Mouse (Mus musculus): Measurements from ENCODE around the gene Sec24d.
"Not testable (repeated sequence)": the region's sequence is repeated elsewhere in the genome, so short reads cannot be mapped to it uniquely, and the experiment has no call there.

Sec24d gene

DNA sequence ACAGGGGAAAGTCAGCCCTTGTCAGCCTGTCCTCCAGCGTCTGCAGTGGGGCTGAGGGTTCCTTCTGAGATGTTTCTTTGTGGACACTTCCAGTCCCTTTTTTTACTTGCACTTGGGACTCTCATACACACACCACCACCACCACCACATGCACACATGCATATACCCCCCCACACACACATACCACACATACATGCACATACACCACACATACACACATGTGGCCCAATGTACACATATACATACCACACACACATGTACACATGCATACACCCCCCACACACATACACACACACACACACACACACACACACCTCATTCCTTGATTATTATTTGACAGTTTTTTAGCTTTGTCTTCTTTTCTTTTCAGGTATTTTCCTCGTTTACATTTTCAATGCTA is 73.8 kb downstream of the Sec24d start:
- no peak for DNase-seq

DNA sequence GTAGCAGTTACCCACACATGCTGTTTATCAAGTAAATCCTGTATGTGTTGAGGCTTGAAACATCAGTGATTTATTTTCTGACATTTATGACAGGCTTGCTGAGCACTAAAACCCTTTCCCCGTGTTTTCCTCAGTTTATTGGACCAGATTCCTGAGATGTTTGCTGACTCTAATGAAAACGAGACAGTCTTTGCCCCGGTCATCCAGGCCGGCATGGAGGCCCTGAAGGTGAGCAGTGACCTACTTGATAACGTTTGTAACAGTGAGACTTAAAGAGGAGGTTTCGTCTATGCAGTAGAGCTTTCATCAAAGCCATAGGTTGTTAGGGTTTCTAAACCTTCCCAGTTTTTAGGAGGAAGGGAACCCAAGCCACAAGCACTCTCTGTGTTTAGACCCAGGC is 76.4 kb downstream of the Sec24d start:
- no peak for DNase-seq

- no peak for DNase-seq
Measured at GRCm38 (mm10) chr3:123348080-123348802, 81.0 kb downstream of the Sec24d start.

- DNase-seq: no peak
Measured at GRCm38 (mm10) chr3:123350602-123351001, 83.3 kb downstream of the Sec24d start.

GRCm38 (mm10) chr3:123351519-123351918 is 84.3 kb downstream of the Sec24d start:
- DNase-seq: no peak

- DNase-seq: peak in 1 of 2 experiments; percentile 19
Measured at GRCm38 (mm10) chr3:123353183-123353582, 85.9 kb downstream of the Sec24d start.

GRCm38 (mm10) chr3:123353661-123354060 is 86.4 kb downstream of the Sec24d start:
- no peak for DNase-seq

- DNase-seq: no peak
Measured at GRCm38 (mm10) chr3:123354388-123354787, 87.1 kb downstream of the Sec24d start.

DNA sequence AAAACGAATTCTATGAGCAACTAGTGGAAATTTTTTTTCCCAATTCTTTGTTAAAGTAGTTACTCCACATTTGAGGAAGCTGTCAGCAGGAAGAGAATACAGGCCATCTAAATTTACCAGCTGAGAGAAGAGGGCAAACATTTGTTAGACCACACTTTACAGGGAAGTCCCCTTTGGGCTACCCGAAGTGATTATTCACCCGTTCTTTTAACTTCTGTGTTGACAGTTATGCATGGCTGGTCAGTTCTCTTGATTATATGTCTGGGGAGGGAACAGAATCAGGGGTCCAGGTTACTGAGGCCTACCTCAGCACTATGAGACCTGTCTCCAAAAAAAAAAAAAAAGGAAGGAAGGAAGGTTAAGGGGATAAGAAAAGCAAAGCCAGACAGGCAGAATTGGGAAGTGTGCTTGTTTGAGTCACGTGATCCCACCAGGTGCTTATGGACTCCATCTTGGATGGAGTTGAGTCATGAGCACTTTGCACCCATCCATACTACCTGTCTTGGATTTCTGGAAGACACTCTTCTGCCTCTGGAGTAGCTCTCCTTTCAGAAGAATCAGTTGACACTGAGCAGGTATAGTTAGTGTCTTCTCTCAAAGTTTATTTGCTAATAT is 89.2 kb downstream of the Sec24d start:
- no peak for DNase-seq

- DNase-seq: not testable (repeated sequence)
Measured at GRCm38 (mm10) chr3:123366820-123367219, 99.6 kb downstream of the Sec24d start.

DNA sequence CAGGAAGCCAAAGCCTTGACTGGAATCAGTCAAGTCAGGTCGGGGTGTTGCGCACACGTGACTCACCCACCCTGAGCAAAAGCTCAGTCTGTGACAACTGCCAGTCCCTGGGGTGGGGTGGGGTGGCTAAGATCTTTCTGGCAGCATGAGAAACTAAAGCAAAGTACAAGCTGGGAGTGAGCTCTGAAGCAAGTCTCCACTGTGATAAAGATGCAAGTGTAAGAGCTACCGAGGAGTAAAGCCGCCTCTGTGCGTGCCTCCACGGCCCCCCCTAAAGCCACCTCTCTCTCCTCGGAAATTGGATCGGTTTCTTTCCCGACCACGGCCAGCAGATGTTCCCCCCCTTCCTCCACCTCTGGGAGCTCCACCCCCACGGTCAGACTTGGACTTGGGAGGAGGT is 101.9 kb downstream of the Sec24d start:
- no peak for DNase-seq

- no peak for DNase-seq
Measured at GRCm38 (mm10) chr3:123370927-123371326, 103.7 kb downstream of the Sec24d start.

DNA sequence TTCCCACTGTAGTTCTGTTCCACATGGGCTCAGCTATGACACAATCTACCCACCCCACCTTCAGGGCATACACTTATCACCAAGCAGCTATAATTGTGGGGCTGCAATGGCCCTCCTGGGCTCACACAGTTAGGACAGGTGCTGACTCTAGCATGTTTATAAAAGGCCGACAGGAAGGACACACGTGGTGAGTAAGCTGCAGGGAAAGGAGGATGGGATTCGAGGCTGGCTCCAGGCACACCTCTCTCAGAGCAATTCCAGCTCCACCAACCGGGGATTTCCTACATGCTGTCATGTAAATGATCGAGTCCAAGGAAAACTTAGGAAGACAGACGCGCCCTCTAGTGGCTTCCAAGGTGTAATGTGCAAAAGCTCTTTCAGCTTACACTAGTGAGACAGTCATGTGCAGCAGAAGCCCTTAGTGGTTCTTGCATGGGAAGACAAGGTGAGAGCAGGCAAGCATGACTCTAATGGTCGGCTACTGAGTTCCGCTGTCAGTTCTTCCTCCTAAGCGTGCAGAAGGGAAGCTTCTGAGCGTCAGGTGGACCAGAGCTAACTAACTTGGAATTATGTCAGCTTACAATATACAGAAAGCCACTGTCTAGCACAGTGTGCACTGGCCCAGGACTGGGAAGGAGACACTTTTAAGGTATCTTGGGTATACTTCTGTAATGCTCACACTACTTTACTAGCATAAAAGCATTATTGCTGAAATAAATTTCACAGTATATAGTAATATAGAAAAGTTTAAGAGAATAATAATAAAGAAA is 104.7 kb downstream of the Sec24d start:
- peak; percentile 46 to 70 for DNase-seq

GRCm38 (mm10) chr3:123376562-123376961 is 109.3 kb downstream of the Sec24d start:
- no peak for DNase-seq

DNA sequence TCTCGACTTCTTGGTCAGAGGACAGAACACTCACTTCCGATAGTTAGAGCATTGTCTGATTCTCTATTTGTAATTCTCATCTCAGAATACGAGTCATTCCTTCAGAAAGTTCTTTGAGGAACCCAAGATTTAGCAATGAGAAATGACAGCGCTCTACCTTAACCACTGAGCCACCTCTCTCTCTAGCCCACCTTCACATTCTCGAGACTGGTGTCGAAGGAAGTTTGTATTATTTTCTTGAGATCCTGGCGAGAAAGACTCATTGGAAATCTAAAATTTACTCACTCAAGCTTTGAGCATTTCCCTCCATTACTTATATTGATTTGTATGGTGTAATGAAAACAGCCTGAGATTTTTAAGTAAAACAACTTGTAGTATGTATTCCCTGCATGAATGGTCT is 117.2 kb downstream of the Sec24d start:
- no peak for DNase-seq

GRCm38 (mm10) chr3:123385118-123385485 is 117.8 kb downstream of the Sec24d start:
- DNase-seq: no peak

GRCm38 (mm10) chr3:123385486-123386156 is 118.4 kb downstream of the Sec24d start, which contains the start of gene Mettl14:
Gene Mettl14 (minus strand): TSS chr3:123386108.
- peak; percentile 96 for DNase-seq

- DNase-seq: not testable (repeated sequence)
Measured at GRCm38 (mm10) chr3:123386157-123386780, 119.0 kb downstream of the Sec24d start.

DNA sequence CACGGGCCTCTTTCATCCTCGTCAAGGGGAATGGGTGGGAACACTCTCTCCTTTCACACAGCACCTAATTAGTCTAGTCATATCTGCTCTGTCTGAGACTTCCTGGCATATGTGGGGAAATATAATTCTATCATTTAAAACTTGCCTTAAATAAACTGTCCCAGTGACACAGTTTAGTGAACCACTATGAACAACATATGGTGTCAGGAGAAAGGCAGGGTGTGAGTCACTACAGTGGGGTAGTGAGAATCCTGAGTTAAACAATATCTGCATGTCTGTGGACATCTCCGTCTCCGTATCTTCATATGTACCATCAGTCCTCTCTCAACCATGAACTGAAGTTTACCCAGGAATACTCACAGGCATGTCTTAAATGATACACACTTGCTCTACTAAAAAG is 123.9 kb downstream of the Sec24d start:
- no peak for DNase-seq

GRCm38 (mm10) chr3:123395611-123396010 is 128.4 kb downstream of the Sec24d start:
- DNase-seq: no peak

DNA sequence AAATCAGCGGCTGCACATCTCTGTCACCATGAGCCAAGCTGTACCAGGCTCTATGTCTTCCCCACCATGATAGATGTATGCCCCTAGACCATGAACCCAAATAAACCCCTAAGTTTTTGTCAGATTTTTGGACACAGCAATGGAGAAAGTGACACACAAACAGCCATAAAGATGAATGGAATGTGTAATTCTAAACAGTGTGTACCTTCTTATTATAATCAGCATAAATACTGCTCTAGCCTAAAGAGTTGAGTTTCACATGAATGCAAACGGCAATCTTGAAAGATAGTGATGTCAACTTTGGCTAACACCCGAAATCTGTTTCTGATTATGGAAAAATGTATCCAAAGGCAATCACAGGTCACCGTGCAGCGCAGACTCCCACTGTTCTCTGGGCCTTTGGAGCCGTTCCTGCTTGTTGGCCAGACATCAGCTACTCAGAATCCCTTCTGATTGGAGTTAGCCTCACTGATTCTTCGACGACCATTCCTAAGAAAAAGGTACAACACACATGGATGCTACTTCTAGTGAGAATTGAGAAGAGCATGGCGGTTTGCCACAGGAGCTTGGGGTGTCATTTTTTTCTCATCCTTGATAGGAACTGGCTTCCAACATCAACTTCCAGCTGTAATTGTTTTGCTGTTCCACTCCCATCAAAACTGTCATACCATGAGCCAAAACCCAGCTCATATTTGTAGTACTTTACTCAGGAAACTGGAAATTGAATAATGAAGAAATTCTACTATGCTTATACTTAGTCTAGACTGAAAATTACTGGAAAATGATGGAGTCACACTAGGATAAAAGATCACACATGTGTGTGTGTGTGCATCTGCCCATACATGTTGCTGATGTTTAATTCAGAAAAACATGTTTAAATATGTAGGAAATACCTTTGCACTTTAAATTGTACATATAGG is 130.6 kb downstream of the Sec24d start:
- no peak for DNase-seq

DNA sequence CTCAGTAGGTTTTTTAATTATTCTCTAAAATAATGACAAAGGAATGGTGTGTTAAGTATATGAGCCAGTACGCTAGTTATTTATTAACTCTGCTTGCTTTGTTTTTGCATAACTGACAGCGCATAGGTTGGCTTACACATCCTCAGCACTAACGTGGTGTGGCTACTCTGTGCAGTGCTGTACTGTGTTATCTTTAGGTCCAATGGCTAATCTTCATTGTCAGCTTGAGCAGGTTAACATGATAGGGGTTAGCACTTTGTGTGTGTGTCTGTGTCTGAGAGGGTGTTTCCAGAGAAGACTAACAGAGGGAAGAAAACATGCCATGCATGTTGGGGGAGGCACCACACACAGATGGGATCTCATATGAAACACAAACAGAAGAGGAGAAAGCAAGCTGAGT is 137.7 kb downstream of the Sec24d start:
- no peak for DNase-seq
